Mouse (Mus musculus) midbrain, embryonic 16.5 days (tissue): ENCODE results near the gene Cdx4. TPM values are rescaled to one million over a fixed set of nuclear protein-coding genes. Genes with fewer than 3 reads are reported as not detected.

Experiments
- ATAC-seq: fragments of 200-750 bp; cut with Nextera tagmentation; 2 replicates; pipeline ENCODE4 v1.8.0; 2017; ENCODE audit warnings: moderate TSS enrichment
- H3K27ac ChIP-seq: fragments of 300-500 bp; sonication (generic); 2 replicates; pipeline ENCODE4 v1.5.1; 2014; ENCODE audit warnings: mild to moderate bottlenecking, low read length, mixed read lengths
- H3K27me3 ChIP-seq: fragments of 300-500 bp; sonication (generic); 2 replicates; pipeline ENCODE4 v1.6.1; 2014; ENCODE audit warnings: low read depth, low read length, mixed read lengths; ENCODE audit not compliant: control insufficient read depth, insufficient read depth
- H3K36me3 ChIP-seq: fragments of 300-500 bp; sonication (generic); 2 replicates; pipeline ENCODE4 v1.6.1; 2014; ENCODE audit warnings: mild to moderate bottlenecking, low read length, moderate library complexity, mixed read lengths; ENCODE audit not compliant: control insufficient read depth, insufficient read depth
- H3K4me1 ChIP-seq: fragments of 300-500 bp; sonication (generic); 2 replicates; pipeline ENCODE4 v1.6.1; 2014; ENCODE audit warnings: mild to moderate bottlenecking, low read length, mixed read lengths; ENCODE audit not compliant: control insufficient read depth, insufficient read depth
- H3K4me2 ChIP-seq: fragments of 300-500 bp; sonication (generic); 2 replicates; pipeline ENCODE4 v1.6.1; 2014; ENCODE audit warnings: mild to moderate bottlenecking, low read length, mixed read lengths
- H3K4me3 ChIP-seq: fragments of 300-500 bp; sonication (generic); 2 replicates; pipeline ENCODE4 v1.5.1; 2014; ENCODE audit warnings: low read depth, mild to moderate bottlenecking, low read length, moderate library complexity, mixed read lengths
- H3K9ac ChIP-seq: fragments of 300-500 bp; sonication (generic); 2 replicates; pipeline ENCODE4 v1.6.1; 2014; ENCODE audit warnings: low read depth, low read length, mixed read lengths
- H3K9me3 ChIP-seq: fragments of 300-500 bp; sonication (generic); replicated peaks from 2 replicates; pipeline ENCODE4 v1.6.1; 2014; ENCODE audit warnings: mild to moderate bottlenecking, low read length, mixed read lengths; ENCODE audit not compliant: control insufficient read depth, poor library complexity, severe bottlenecking
- WGBS: fragments of 180-500 bp; shearing (Covaris S2); extraction: QIAGEN DNeasy Blood & Tissue Kit; methylation state at CpG from one replicate; pipeline ENCODE4 v1.1.7; 2014; 5-methylcytosine and 5-hydroxymethylcytosine counted together
- polyA plus RNA-seq: library from polyadenylated mRNA; unstranded; fragments of >200 nt; fragmentation: Nextera tagmentation; extraction: Ambion mirVana; gene quantifications from 2 replicates; pipeline ENCODE4 v1.2.1, GENCODE M21; 2015

Cdx4 gene
- polyA plus RNA-seq, 1 experiment from 2014 or later, result not detected

- Histone ChIP-seq H3K4me1 (no peaks in the 10 kb centered on the region), H3K4me3 (no peak overlapping the region), H3K9me3 (no peaks in the 10 kb centered on the region), H3K9ac (no peak overlapping the region), H3K36me3 (no peaks in the 10 kb centered on the region), H3K27me3 (peaks cover 24% of the 10 kb centered on the region), H3K27ac (no peak overlapping the region), H3K4me2 (no peak overlapping the region)
- ATAC-seq, result no peak
- WGBS, result 85% methylated on average over 6 of the region's 6 CpGs
Measured at GRCm38 (mm10) chrX:103314146-103314545, 7.1 kb upstream of the Cdx4 start.

- ATAC-seq, result no peak
- Histone ChIP-seq H3K9me3 (no peaks in the 10 kb centered on the region), H3K4me1 (no peaks in the 10 kb centered on the region), H3K4me2 (no peak overlapping the region), H3K27ac (no peak overlapping the region), H3K9ac (no peak overlapping the region), H3K36me3 (no peaks in the 10 kb centered on the region), H3K4me3 (no peak overlapping the region), H3K27me3 (peaks cover 41% of the 10 kb centered on the region)
- 82% methylated on average over 3 of the region's 3 CpGs for WGBS
Measured at GRCm38 (mm10) chrX:103325900-103326299, 4.7 kb downstream of the Cdx4 start.

- Histone ChIP-seq H3K4me1 (no peaks in the 10 kb centered on the region), H3K27me3 (peaks cover 16% of the 10 kb centered on the region), H3K9ac (no peak overlapping the region), H3K4me3 (no peak overlapping the region), H3K9me3 (no peaks in the 10 kb centered on the region), H3K36me3 (no peaks in the 10 kb centered on the region), H3K4me2 (no peak overlapping the region), H3K27ac (no peak overlapping the region)
- 68% methylated on average over 8 of the region's 8 CpGs for WGBS
- ATAC-seq, result no peak
Measured at GRCm38 (mm10) chrX:103329386-103329785, 8.2 kb downstream of the Cdx4 start.

- Histone ChIP-seq H3K4me2 (no peak overlapping the region), H3K27ac (no peak overlapping the region), H3K27me3 (peaks cover 10% of the 10 kb centered on the region), H3K4me3 (no peak overlapping the region), H3K9ac (no peak overlapping the region), H3K36me3 (no peaks in the 10 kb centered on the region), H3K9me3 (no peaks in the 10 kb centered on the region), H3K4me1 (no peaks in the 10 kb centered on the region)
- no peak for ATAC-seq
- 82% methylated on average over 5 of the region's 5 CpGs for WGBS
Measured at GRCm38 (mm10) chrX:103331125-103331858, 10.1 kb downstream of the Cdx4 start.

- no peak overlapping the region for H3K27ac ChIP-seq
- H3K27me3 ChIP-seq, result peaks cover 11% of the 10 kb centered on the region
- no peaks in the 10 kb centered on the region for H3K36me3 ChIP-seq
- no peak overlapping the region for H3K4me3 ChIP-seq
- no peak for ATAC-seq
- no peaks in the 10 kb centered on the region for H3K9me3 ChIP-seq
- WGBS, result 54% methylated on average over 3 of the region's 3 CpGs
- no peak overlapping the region for H3K4me2 ChIP-seq
- H3K9ac ChIP-seq, result no peak overlapping the region
- H3K4me1 ChIP-seq, result no peaks in the 10 kb centered on the region
Measured at GRCm38 (mm10) chrX:103341369-103342113, 20.3 kb downstream of the Cdx4 start.

GRCm38 (mm10) chrX:103355784-103356183, 34.6 kb downstream of the Cdx4 start:
- 0 out of 2 replicates have a peak, but pooled peaks cover 2% of the 10 kb centered on the region for H3K36me3 ChIP-seq
- 36% methylated on average over 5 of the region's 5 CpGs for WGBS
- H3K27ac ChIP-seq, result 0 out of 2 replicates have a peak overlapping the region, but pooled peaks have one; percentile 42
- no peaks in the 10 kb centered on the region for H3K9me3 ChIP-seq
- H3K4me1 ChIP-seq, result peaks cover 2% of the 10 kb centered on the region; the same call in 1 of the 2 replicates
- peak overlapping the region; percentile 48 for H3K4me2 ChIP-seq
- peak; percentile 59 for ATAC-seq
- H3K4me3 ChIP-seq, result peak overlapping the region; percentile 57
- H3K9ac ChIP-seq, result no peak overlapping the region
- H3K27me3 ChIP-seq, result peaks cover 17% of the 10 kb centered on the region

GRCm38 (mm10) chrX:103356287-103356686, 35.1 kb downstream of the Cdx4 start, which contains the start of gene Chic1:
TSS of gene Chic1 (plus strand) at chrX:103356476.
- peaks cover 15% of the 10 kb centered on the region for H3K27me3 ChIP-seq
- peak within 1 kb of the TSS; percentile 48 for H3K4me2 ChIP-seq
- H3K36me3 ChIP-seq, result 0 out of 2 replicates have a peak, but pooled peaks cover 2% of the 10 kb centered on the region
- peaks cover 2% of the 10 kb centered on the region; the same call in 1 of the 2 replicates for H3K4me1 ChIP-seq
- H3K9ac ChIP-seq, result peak within 1 kb of the TSS; percentile 73
- peak; percentile 97 for ATAC-seq
- H3K9me3 ChIP-seq, result no peaks in the 10 kb centered on the region
- H3K27ac ChIP-seq, result peak within 1 kb of the TSS; percentile 77
- 14% methylated on average over 32 of the region's 34 CpGs for WGBS
- peak within 1 kb of the TSS; percentile 57 for H3K4me3 ChIP-seq

GRCm38 (mm10) chrX:103356761-103357236, 35.6 kb downstream of the Cdx4 start:
- H3K27me3 ChIP-seq, result peaks cover 15% of the 10 kb centered on the region
- 13% methylated on average over 21 of the region's 24 CpGs for WGBS
- H3K4me1 ChIP-seq, result peaks cover 2% of the 10 kb centered on the region; the same call in 1 of the 2 replicates
- H3K27ac ChIP-seq, result peak overlapping the region; percentile 77
- peak overlapping the region; percentile 57 for H3K4me3 ChIP-seq
- ATAC-seq, result peak; percentile 87
- 0 out of 2 replicates have a peak, but pooled peaks cover 2% of the 10 kb centered on the region for H3K36me3 ChIP-seq
- no peaks in the 10 kb centered on the region for H3K9me3 ChIP-seq
- peak overlapping the region; percentile 73 for H3K9ac ChIP-seq
- H3K4me2 ChIP-seq, result peak overlapping the region; percentile 48
